Mouse (Mus musculus): ENCODE results near the gene Midn. TPM values are rescaled to one million over a fixed set of nuclear protein-coding genes. Genes with fewer than 3 reads are reported as not detected.
"Not testable (repeated sequence)": the region's sequence is repeated elsewhere in the genome, so short reads cannot be mapped to it uniquely, and the experiment has no call there.

Gene Midn
- polyA plus RNA-seq, 1 experiment from 2014 or later = 3.0 TPM

DNA sequence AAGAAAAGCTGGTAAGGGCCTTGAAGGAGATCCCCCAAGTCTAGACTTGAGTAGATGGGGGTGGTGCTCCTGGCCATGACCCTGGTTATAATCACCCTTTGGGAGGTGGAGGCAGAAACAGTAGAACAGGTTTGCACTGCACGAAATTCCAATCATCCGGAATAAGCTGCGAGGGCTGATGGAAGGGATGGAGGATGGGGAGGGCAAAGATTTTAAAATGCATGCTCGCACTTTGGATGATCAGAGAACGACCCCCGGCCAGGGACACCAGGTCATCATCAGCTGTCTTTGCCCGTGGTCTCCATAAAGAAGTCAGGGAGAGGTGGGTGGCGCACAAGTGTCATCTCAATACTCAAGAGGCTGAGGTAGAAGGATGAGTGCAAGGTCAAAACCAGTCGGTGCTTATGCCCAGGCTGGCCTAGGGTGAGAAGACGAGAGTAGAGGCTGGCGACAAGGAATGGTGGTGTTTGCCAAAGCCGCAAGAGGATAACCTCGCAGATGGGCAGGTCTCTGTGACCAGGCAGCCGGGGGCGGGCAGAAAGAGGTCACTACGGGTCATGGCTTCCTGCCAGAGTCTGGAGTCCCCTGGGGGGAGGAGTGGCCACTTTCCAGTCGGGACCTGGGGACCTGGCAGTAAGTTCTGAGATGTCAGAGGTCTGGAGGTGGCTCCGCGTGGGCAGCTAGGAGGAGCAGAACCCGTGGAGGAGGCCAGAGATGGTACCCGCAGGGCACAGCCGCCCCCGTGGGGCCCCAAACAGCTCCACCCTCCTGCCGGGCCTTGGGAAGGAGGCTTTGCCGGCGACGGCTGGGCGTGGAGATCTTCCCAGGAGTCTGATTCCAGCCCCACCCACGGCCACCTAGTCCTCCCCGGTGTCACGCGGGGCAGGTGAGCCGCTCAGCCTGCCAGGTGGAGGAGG is 12.6 kb downstream of the Midn start:
- Histone ChIP-seq H3K4me1 (replicated peaks) (peaks cover 94% of the 10 kb centered on the region), H3K27me3 (no peaks in the 10 kb centered on the region), H3K9me3 (replicated peaks) (no peaks in the 10 kb centered on the region), H3K9ac (peak overlapping the region; percentile 74), H3K27ac (peak overlapping the region; percentile 92), H3K4me2 (peak overlapping the region; percentile 95), H3K4me3 (replicated peaks) (peak overlapping the region; percentile 59), H3K36me3 (peaks cover 20% of the 10 kb centered on the region)
- ATAC-seq (ENCODE audit: low read depth) (peak; percentile 42), DNase-seq (peak; percentile 76)
- WGBS (ENCODE audit: insufficient replicate concordance) = under 1% methylated on average over 33 of the region's 33 CpGs

DNA sequence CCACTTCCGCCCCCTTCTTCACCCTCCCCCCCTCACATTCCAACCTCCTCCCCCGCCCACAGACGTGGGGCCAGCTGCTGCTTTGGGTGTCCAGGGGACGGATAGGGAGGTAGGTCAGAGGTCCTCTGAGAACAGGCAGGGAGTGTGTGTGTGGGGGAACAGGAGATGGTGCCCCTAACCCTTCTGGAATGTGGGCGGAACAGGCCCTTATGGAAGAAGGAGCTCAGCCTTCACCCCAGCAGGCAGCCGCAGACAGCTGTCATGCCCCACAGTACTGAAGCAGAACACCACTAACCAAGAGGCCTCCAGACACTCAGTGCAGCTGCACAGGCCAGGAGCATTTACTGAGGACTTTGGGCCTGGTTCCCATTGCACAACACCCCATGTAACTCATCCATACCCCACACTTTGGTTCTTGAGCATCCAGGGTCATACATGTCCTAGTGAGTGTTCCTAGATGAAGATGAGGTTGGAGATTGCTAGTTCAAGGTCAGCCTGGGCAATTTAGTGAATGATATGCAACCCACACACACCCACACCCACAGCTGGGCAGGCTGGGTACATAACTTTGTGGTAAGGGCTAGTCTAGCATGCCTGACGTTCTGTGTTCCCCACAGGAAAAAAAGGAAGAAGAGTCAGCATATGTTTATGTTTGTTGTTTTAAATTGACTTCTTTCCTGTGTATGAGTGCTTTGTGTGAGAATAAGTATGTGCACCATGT is 13.6 kb downstream of the Midn start:
- ATAC-seq (ENCODE audit: low read depth) = no peak
- DNase-seq = no peak
- peak overlapping the region; percentile 74 for H3K9ac ChIP-seq
- H3K4me3 ChIP-seq (replicated peaks) = peak overlapping the region; percentile 59
- H3K9me3 ChIP-seq (replicated peaks) = no peaks in the 10 kb centered on the region
- WGBS (ENCODE audit: insufficient replicate concordance) = 29% methylated on average over 6 of the region's 7 CpGs
- H3K4me1 ChIP-seq (replicated peaks) = peaks cover 93% of the 10 kb centered on the region
- H3K27me3 ChIP-seq = no peaks in the 10 kb centered on the region
- peaks cover 10% of the 10 kb centered on the region for H3K36me3 ChIP-seq
- peak overlapping the region; percentile 92 for H3K27ac ChIP-seq
- H3K4me2 ChIP-seq = peak overlapping the region; percentile 95

DNA sequence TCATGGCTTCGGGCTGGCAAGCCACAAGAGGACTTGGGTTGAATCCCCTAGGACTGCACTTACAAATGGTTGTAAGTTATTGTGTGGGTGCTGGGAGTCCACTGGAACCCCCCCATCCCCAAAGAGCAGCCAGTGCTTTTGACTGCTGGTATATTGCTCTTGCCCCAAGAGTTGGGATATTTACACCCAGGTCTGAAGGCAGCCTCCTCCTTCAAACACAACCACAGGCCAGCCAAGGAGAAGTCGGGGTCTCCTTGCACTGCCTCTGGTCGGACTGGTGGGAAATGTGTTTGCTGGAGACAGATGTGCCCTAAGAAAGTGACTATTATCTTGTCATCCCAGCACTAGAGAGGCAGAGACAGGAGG is 14.2 kb downstream of the Midn start:
- H3K27me3 ChIP-seq = no peaks in the 10 kb centered on the region
- H3K27ac ChIP-seq = peak overlapping the region; percentile 92
- ATAC-seq (ENCODE audit: low read depth) = no peak
- peaks cover 4% of the 10 kb centered on the region for H3K36me3 ChIP-seq
- no peaks in the 10 kb centered on the region for H3K9me3 ChIP-seq (replicated peaks)
- peak overlapping the region; percentile 95; the same call in 1 of the 2 replicates for H3K4me2 ChIP-seq
- no peak for DNase-seq
- H3K4me3 ChIP-seq (replicated peaks) = no peak overlapping the region
- peaks cover 94% of the 10 kb centered on the region for H3K4me1 ChIP-seq (replicated peaks)
- 0 out of 2 replicates have a peak overlapping the region, but pooled peaks have one; percentile 14 for H3K9ac ChIP-seq
- 63% methylated on average over 3 of the region's 3 CpGs for WGBS (ENCODE audit: insufficient replicate concordance)

DNA sequence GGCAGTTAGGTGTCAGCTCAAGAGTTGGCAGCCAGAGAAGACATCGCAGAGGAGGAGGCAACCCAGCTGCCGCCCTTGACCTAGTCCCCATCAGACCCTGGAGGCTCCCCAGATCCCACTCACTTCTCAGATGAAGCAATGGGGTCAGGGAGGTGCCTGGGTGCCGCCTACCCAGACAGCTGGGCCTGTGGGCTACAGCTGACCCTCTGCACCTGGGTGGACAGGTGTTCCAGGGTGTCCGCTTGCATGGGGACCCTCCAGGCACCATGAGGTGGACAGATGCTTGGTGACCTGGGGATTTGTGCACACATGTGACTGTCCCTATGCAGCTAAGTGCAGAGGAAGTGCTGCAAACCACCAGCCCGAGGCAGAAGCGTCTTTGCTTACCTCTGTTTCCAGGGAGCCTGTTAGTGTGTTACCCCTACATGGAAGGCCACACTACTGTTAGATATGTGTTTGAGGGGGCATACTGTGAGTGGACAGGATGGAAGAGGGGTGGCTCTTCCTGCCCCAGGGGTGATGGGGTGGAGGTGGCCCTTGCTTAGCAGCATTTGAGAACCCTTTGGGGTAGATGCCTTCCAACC is 14.7 kb downstream of the Midn start:
- peaks cover 89% of the 10 kb centered on the region for H3K4me1 ChIP-seq (replicated peaks)
- no peaks in the 10 kb centered on the region for H3K27me3 ChIP-seq
- no peaks in the 10 kb centered on the region for H3K36me3 ChIP-seq
- ATAC-seq (ENCODE audit: low read depth) (no peak), DNase-seq (no peak)
- H3K9ac ChIP-seq = 0 out of 2 replicates have a peak overlapping the region, but pooled peaks have one; percentile 19
- WGBS (ENCODE audit: insufficient replicate concordance) = 66% methylated on average over 6 of the region's 6 CpGs
- H3K27ac ChIP-seq = 0 out of 2 replicates have a peak overlapping the region, but pooled peaks have one; percentile 92
- H3K4me3 ChIP-seq (replicated peaks) = no peak overlapping the region
- no peak overlapping the region for H3K4me2 ChIP-seq
- H3K9me3 ChIP-seq (replicated peaks) = no peaks in the 10 kb centered on the region

DNA sequence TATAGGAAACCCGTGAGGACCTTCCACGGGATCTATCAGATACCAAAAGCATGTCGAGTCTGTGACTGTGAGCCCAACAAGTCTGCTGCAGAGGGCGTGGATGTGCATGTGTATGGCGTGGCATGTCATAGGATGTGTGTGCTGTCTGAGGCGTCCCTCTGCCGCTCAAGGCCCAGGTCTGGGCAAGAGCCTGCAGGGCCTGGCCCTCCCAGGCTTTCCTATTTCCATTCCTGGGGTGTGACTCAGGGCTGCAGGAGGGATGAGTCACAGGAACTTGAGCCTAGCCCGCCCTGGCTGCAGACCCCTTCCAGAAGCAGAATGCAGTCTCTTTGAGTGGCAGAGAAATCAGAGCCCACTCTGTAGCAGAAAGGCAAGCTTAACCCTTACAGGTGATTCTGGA is 15.6 kb downstream of the Midn start:
- peaks cover 85% of the 10 kb centered on the region for H3K4me1 ChIP-seq (replicated peaks)
- no peaks in the 10 kb centered on the region for H3K27me3 ChIP-seq
- H3K9me3 ChIP-seq (replicated peaks) = no peaks in the 10 kb centered on the region
- H3K4me2 ChIP-seq = peak overlapping the region; percentile 96
- WGBS (ENCODE audit: insufficient replicate concordance) = 65% methylated on average over 8 of the region's 8 CpGs
- H3K27ac ChIP-seq = no peak overlapping the region
- ATAC-seq (ENCODE audit: low read depth) (no peak), DNase-seq (no peak)
- no peak overlapping the region for H3K9ac ChIP-seq
- H3K36me3 ChIP-seq = no peaks in the 10 kb centered on the region
- H3K4me3 ChIP-seq (replicated peaks) = no peak overlapping the region

DNA sequence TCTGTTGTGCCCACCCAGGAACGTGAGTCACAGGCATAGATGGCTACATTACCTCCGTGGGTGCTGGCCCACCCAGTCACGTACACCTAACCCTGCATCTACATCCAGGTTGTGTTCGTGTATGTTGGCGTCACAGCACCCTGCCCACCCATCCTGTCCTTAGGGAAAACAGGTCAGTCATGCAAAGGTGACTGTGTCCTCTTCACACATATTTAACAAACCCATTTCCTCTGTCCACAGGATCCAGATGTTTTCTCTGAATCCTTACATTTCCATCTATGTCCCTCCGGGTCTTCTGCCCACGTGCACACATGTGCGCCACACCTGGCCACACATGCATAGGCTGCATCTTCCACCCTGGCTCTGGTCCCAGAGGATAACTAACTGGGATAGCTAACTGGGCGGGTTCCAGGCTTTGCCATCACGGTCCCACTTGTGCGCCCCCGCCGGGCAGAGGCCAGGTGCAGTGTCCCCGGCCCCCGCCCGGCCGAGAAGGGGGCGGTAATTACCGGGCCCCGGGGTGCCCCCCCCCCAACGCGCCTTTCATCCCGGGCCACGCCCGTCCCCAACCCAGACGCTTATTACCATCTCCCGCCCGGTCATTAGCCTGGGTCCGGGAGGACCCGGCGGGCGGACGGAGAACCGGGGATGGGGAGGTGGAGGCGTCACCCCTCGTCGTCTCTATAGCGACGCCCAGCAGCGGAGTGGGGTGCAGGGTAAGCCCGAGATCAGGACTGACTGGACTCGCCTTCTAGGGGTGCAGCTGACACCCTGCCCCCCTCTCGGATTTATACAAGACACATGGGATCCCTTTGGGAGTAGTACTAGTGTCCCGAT is 16.3 kb downstream of the Midn start:
- Histone ChIP-seq H3K36me3 (no peaks in the 10 kb centered on the region), H3K9me3 (replicated peaks) (no peaks in the 10 kb centered on the region), H3K27ac (peak overlapping the region; percentile 60), H3K4me3 (replicated peaks) (peak overlapping the region; percentile 62), H3K4me1 (replicated peaks) (peaks cover 85% of the 10 kb centered on the region), H3K9ac (peak overlapping the region; percentile 75), H3K27me3 (no peaks in the 10 kb centered on the region), H3K4me2 (peak overlapping the region; percentile 96)
- ATAC-seq (ENCODE audit: low read depth) (no peak), DNase-seq (no peak)
- WGBS (ENCODE audit: insufficient replicate concordance) = 13% methylated on average over 44 of the region's 44 CpGs

DNA sequence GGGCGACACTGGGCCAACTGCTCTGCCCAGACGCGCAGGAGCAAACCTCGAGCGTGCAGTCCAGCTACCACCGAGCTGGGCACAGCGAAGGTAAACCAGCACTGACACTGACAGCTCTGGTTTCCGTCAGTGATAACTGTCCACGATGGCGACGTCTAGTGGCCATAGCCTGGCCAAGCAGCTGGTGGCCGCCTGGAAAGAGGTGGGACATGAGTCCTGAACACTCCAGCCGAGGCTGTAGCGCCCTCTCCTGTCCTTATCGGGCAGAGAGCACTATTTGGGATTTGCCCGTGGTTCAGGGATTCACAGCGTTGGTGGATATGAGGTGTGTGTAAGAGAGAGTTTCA is 16.9 kb downstream of the Midn start:
- H3K36me3 ChIP-seq = peaks cover 5% of the 10 kb centered on the region
- peak; percentile 47 for ATAC-seq (ENCODE audit: low read depth)
- peak overlapping the region; percentile 60 for H3K27ac ChIP-seq
- no peaks in the 10 kb centered on the region for H3K9me3 ChIP-seq (replicated peaks)
- under 1% methylated on average over 17 of the region's 17 CpGs for WGBS (ENCODE audit: insufficient replicate concordance)
- no peaks in the 10 kb centered on the region for H3K27me3 ChIP-seq
- H3K4me2 ChIP-seq = peak overlapping the region; percentile 96
- DNase-seq = peak; percentile 94
- peak overlapping the region; percentile 62 for H3K4me3 ChIP-seq (replicated peaks)
- H3K4me1 ChIP-seq (replicated peaks) = peaks cover 87% of the 10 kb centered on the region
- peak overlapping the region; percentile 75 for H3K9ac ChIP-seq

DNA sequence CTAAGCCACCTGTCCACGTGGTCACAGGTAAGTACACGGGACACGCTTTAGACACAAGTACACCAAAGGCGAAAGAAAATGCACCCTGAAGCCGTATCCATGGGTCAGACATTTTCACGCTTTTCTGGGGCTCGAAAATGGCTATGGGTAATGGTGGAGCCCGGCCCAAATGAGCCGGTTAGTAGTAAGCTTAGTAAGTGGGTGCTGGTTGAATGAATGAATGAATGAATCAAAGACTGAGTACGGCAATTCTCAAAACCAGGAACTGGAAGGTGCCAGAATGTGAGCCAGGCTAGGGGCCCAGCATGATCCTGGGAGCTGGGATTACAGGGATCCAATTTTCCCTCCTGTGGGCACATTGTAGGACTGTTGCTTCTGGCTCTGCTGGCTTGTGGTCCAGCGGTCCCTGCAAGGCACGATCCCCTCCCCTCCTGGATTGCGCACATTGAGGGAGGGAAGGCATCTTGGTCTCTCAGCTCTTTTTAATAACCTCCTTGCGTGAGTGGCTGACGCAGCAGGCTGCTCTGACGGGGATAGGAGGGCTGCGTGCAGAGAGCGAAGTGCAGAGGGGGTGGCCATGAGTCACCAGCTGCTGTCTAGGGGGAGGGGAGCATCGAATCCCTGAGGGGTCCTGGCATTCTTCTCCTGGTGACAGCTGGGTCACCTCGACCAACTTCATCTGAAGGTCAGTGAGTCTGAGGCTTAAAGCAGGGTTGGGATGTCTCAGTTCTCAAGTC is 17.5 kb downstream of the Midn start, which contains the start of gene Cirbp:
Gene Cirbp, plus strand, starts transcription at position 594 of the 737 bp plus-strand sequence.
- Histone ChIP-seq H3K27me3 (no peaks in the 10 kb centered on the region), H3K4me1 (replicated peaks) (peaks cover 82% of the 10 kb centered on the region), H3K9me3 (replicated peaks) (0 out of 2 replicates have a peak, but pooled peaks cover under 1% of the 10 kb centered on the region), H3K9ac (peak within 1 kb of the TSS; percentile 75), H3K4me3 (replicated peaks) (peak within 1 kb of the TSS; percentile 83), H3K36me3 (peaks cover 11% of the 10 kb centered on the region), H3K4me2 (peak within 1 kb of the TSS; percentile 96), H3K27ac (peak within 1 kb of the TSS; percentile 84)
- WGBS (ENCODE audit: insufficient replicate concordance) = 30% methylated on average over 20 of the region's 20 CpGs
- DNase-seq = no peak
- no peak for ATAC-seq (ENCODE audit: low read depth)

DNA sequence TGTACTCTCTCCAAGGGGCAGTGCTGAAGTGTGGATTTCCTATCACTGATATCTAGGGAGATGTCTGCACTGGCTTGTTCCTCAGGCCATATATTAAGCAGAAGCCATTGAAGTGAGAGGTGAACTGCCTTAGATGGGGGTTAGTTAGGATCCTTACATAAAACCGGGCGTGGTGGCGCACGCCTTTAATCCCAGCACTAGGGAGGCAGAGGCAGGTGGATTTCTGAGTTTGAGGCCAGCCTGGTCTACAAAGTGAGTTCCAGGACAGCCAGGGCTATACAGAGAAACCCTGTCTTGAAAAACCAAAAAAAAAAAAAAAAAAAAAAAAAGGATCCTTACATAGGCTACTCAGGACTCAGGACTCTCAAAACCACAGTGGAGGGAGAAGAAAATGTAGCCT is 18.1 kb downstream of the Midn start:
- peaks cover 80% of the 10 kb centered on the region for H3K4me1 ChIP-seq (replicated peaks)
- H3K9me3 ChIP-seq (replicated peaks); H3K27me3 ChIP-seq; DNase-seq; ATAC-seq (ENCODE audit: low read depth); H3K4me3 ChIP-seq (replicated peaks): not testable (repeated sequence)
- peaks cover 17% of the 10 kb centered on the region for H3K36me3 ChIP-seq
- peak overlapping the region; percentile 62; the same call in 1 of the 2 replicates for H3K9ac ChIP-seq
- H3K4me2 ChIP-seq = peak overlapping the region; percentile 96
- WGBS (ENCODE audit: insufficient replicate concordance) = 86% methylated on average over 4 of the region's 4 CpGs
- H3K27ac ChIP-seq = peak overlapping the region; percentile 84

DNA sequence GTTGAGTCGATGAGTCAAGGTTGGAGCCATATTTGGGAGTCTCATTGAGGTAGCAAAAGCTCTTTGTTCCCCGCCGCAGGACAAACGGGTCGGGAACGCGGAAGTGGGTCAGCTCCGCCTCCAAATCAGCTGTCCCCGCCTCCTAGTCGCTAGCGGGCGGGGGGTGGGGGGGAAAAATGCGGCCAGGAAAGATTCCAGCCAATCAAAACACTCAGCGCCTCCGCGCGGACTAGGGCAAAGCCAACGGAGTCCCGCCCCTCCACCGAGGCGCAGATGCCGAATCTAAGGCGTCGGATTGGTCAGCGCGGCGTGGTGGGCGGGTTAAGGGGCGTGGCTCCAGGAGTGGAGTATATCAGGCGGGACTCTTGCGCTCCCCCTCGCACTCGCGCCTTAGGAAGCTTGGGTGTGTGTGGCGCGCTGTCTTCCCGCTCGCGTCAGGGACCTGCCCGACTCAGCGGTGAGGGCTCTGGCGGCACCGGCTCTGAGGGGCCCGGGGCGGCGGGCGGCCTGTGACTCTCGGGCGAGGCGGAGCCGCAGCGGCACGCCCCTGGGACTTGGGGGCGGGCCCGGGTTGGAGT is 19.5 kb downstream of the Midn start:
- peaks cover 29% of the 10 kb centered on the region for H3K36me3 ChIP-seq
- under 1% methylated on average over 55 of the region's 55 CpGs for WGBS (ENCODE audit: insufficient replicate concordance)
- H3K4me3 ChIP-seq (replicated peaks) = peak overlapping the region; percentile 83
- ATAC-seq (ENCODE audit: low read depth) (peak; percentile 80), DNase-seq (peak; percentile 98)
- H3K9ac ChIP-seq = peak overlapping the region; percentile 92
- H3K27me3 ChIP-seq = no peaks in the 10 kb centered on the region
- H3K9me3 ChIP-seq (replicated peaks) = 0 out of 2 replicates have a peak, but pooled peaks cover 3% of the 10 kb centered on the region
- H3K27ac ChIP-seq = peak overlapping the region; percentile 97
- H3K4me2 ChIP-seq = peak overlapping the region; percentile 76
- peaks cover 77% of the 10 kb centered on the region for H3K4me1 ChIP-seq (replicated peaks)

Data from liver, embryonic 13.5 days (tissue).